8 mouse cellular contexts compared by ENCODE assay signal in the genomic region with DNA sequence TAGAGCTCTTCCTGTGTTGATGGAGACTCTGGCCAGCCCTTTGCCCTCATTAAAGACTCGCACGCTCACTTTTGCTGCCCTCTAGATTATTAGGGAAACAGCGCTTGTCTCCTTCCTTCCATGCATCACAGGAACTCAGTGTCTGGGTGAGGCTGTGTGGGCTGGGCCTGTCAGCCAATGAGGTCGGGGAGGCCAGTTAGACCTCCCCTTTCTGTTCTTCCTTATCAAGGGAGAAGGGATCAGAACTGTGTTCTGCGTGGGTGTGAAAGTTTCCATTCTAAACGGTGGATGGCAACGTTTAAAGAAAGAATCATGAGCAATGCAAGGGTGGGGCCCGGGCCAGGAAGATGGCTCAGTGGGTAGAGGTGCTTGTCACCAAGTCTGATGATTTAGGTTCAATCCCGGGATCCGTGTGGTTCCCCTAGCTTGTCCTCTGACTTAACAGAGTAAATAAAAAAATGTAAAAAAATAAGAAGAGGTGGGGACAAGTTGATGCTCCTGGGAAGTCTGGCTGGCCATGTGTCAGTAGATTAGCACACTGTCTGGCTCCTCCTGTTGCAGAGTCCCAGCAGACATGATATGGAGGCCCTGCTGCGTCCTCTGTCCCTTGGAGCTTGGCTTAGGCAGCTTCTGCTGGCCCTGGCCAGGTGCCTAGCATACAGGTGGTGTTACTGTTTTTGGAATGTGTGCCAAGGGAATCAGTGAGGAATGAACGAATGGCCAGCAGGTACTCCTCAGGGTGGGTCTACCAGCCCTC. TPM values are rescaled to one million over a fixed set of nuclear protein-coding genes. Genes with fewer than 3 reads are reported as not detected.
A peak's percentile ranks its signal among the peaks of the same experiment; 100 is the strongest.
DNase-seq lines count a peak whose midpoint lies in the region; ATAC-seq and TF ChIP-seq lines count a peak whose summit lies in the region.

No protein-coding gene starts in this region.

- H3K9ac ChIP-seq in hindbrain, embryonic 14.5 days, result no peak overlapping the region
- H3K9ac ChIP-seq in liver, embryonic 11.5 days (ENCODE audit: low read depth, low read length), result peak overlapping the region; percentile 39
- H3K9ac ChIP-seq in forebrain, embryonic 13.5 days, result no peak overlapping the region
- no peak overlapping the region for H3K9ac ChIP-seq in midbrain, embryonic 15.5 days
- no peak overlapping the region for H3K9ac ChIP-seq in hindbrain, postnatal 0 days (replicated peaks; ENCODE audit: low read length)

- H3K36me3 ChIP-seq in hindbrain, embryonic 10.5 days, result no peaks in the 10 kb centered on the region
- no peaks in the 10 kb centered on the region for H3K36me3 ChIP-seq in hindbrain, embryonic 14.5 days (replicated peaks; ENCODE audit: control insufficient read depth, insufficient read depth)
- 0 out of 2 replicates have a peak, but pooled peaks cover 2% of the 10 kb centered on the region for H3K36me3 ChIP-seq in liver, embryonic 11.5 days (ENCODE audit: control insufficient read depth, insufficient read depth, low read length)
- H3K36me3 ChIP-seq in forebrain, embryonic 13.5 days (ENCODE audit: poor library complexity, severe bottlenecking), result no peaks in the 10 kb centered on the region
- no peaks in the 10 kb centered on the region for H3K36me3 ChIP-seq in midbrain, embryonic 15.5 days (replicated peaks)
- H3K36me3 ChIP-seq in hindbrain, postnatal 0 days (ENCODE audit: insufficient read depth, low read length), result no peaks in the 10 kb centered on the region

- no peak for TF ChIP-seq CTCF in hindbrain, postnatal 0 days (IDR thresholded peaks at IDR 0.05; ENCODE audit: low read depth)

- H3K4me2 ChIP-seq in hindbrain, embryonic 14.5 days (replicated peaks), result no peak overlapping the region
- peak overlapping the region; percentile 86 for H3K4me2 ChIP-seq in liver, embryonic 11.5 days
- no peak overlapping the region for H3K4me2 ChIP-seq in forebrain, embryonic 13.5 days
- no peak overlapping the region for H3K4me2 ChIP-seq in midbrain, embryonic 15.5 days
- H3K4me2 ChIP-seq in hindbrain, postnatal 0 days (ENCODE audit: low read depth, low read length), result no peak overlapping the region

- H3K4me3 ChIP-seq in hindbrain, embryonic 10.5 days, result no peak overlapping the region
- H3K4me3 ChIP-seq in hindbrain, embryonic 14.5 days (replicated peaks; ENCODE audit: low read length), result no peak overlapping the region
- peak overlapping the region; percentile 3; the same call in 1 of the 2 replicates for H3K4me3 ChIP-seq in liver, embryonic 11.5 days (ENCODE audit: low read depth, low read length)
- H3K4me3 ChIP-seq in forebrain, embryonic 13.5 days, result no peak overlapping the region
- H3K4me3 ChIP-seq in midbrain, embryonic 15.5 days, result no peak overlapping the region
- no peak overlapping the region for H3K4me3 ChIP-seq in hindbrain, postnatal 0 days (ENCODE audit: low read length)

- no peaks in the 10 kb centered on the region for H3K9me3 ChIP-seq in hindbrain, embryonic 10.5 days
- H3K9me3 ChIP-seq in hindbrain, embryonic 14.5 days (ENCODE audit: control insufficient read depth, low read length), result no peaks in the 10 kb centered on the region
- H3K9me3 ChIP-seq in liver, embryonic 11.5 days (ENCODE audit: control insufficient read depth, low read length), result no peaks in the 10 kb centered on the region
- no peaks in the 10 kb centered on the region for H3K9me3 ChIP-seq in forebrain, embryonic 13.5 days (replicated peaks)
- no peaks in the 10 kb centered on the region for H3K9me3 ChIP-seq in midbrain, embryonic 15.5 days
- no peaks in the 10 kb centered on the region for H3K9me3 ChIP-seq in hindbrain, postnatal 0 days (ENCODE audit: low read length)

- DNase-seq in hindbrain, embryonic 10.5 days (ENCODE audit: low spot score), result peak; percentile 23
- DNase-seq in hindbrain, embryonic 14.5 days (ENCODE audit: low spot score), result no peak
- DNase-seq in adipocyte (ENCODE audit: low spot score), result peak; percentile 56
- peak; percentile 64 to 65 for DNase-seq in heart, adult 9 months (ENCODE audit: low spot score in 2 of 2)
- no peak for DNase-seq in liver, embryonic 11.5 days (ENCODE audit: low spot score)
- DNase-seq in hindbrain, postnatal 0 days (ENCODE audit: low spot score), result no peak

- H3K27me3 ChIP-seq in hindbrain, embryonic 10.5 days (ENCODE audit: insufficient read depth, poor library complexity, severe bottlenecking), result no peaks in the 10 kb centered on the region
- no peaks in the 10 kb centered on the region for H3K27me3 ChIP-seq in hindbrain, embryonic 14.5 days (ENCODE audit: control insufficient read depth, insufficient read depth, low read length)
- no peaks in the 10 kb centered on the region for H3K27me3 ChIP-seq in liver, embryonic 11.5 days (replicated peaks; ENCODE audit: control insufficient read depth, insufficient read depth, low read length)
- no peaks in the 10 kb centered on the region for H3K27me3 ChIP-seq in forebrain, embryonic 13.5 days
- no peaks in the 10 kb centered on the region for H3K27me3 ChIP-seq in midbrain, embryonic 15.5 days (replicated peaks)
- H3K27me3 ChIP-seq in hindbrain, postnatal 0 days (ENCODE audit: insufficient read depth, low read length), result no peaks in the 10 kb centered on the region

- WGBS in hindbrain, embryonic 10.5 days, result 63% methylated on average over 12 of the region's 12 CpGs
- 66% methylated on average over 12 of the region's 12 CpGs for WGBS in hindbrain, embryonic 14.5 days
- 28% methylated on average over 12 of the region's 12 CpGs for WGBS in liver, embryonic 11.5 days
- 62% methylated on average over 12 of the region's 12 CpGs for WGBS in forebrain, embryonic 13.5 days
- 68% methylated on average over 12 of the region's 12 CpGs for WGBS in midbrain, embryonic 15.5 days
- WGBS in hindbrain, postnatal 0 days, result 58% methylated on average over 12 of the region's 12 CpGs

- H3K27ac ChIP-seq in hindbrain, embryonic 10.5 days, result peak overlapping the region; percentile 35; the same call in 1 of the 2 replicates
- no peak overlapping the region for H3K27ac ChIP-seq in hindbrain, embryonic 14.5 days
- H3K27ac ChIP-seq in liver, embryonic 11.5 days (ENCODE audit: low read depth, low read length), result peak overlapping the region; percentile 89
- no peak overlapping the region for H3K27ac ChIP-seq in forebrain, embryonic 13.5 days
- H3K27ac ChIP-seq in midbrain, embryonic 15.5 days, result no peak overlapping the region
- H3K27ac ChIP-seq in hindbrain, postnatal 0 days, result no peak overlapping the region

- ATAC-seq in hindbrain, embryonic 14.5 days (ENCODE audit: low FRiP score), result no peak
- ATAC-seq in liver, embryonic 11.5 days (replicated peaks; ENCODE audit: low FRiP score), result peak; percentile 70
- no peak for ATAC-seq in forebrain, embryonic 13.5 days
- no peak for ATAC-seq in midbrain, embryonic 15.5 days (replicated peaks)
- no peak for ATAC-seq in hindbrain, postnatal 0 days

- peaks cover 45% of the 10 kb centered on the region for H3K4me1 ChIP-seq in hindbrain, embryonic 10.5 days (replicated peaks)
- H3K4me1 ChIP-seq in hindbrain, embryonic 14.5 days (replicated peaks; ENCODE audit: control insufficient read depth, insufficient read depth, low read length), result peaks cover 6% of the 10 kb centered on the region; the same call in 1 of the 2 replicates
- H3K4me1 ChIP-seq in liver, embryonic 11.5 days (replicated peaks; ENCODE audit: control insufficient read depth, insufficient read depth, low read length), result peaks cover 75% of the 10 kb centered on the region
- peaks cover 7% of the 10 kb centered on the region for H3K4me1 ChIP-seq in forebrain, embryonic 13.5 days
- H3K4me1 ChIP-seq in midbrain, embryonic 15.5 days, result 0 out of 2 replicates have a peak, but pooled peaks cover 4% of the 10 kb centered on the region
- H3K4me1 ChIP-seq in hindbrain, postnatal 0 days (ENCODE audit: insufficient read depth, low read length), result no peaks in the 10 kb centered on the region

RNA-seq across cellular contexts. Expression of gene Adcy7, which starts 26.0 kb away (rescaled TPM):
- 2.9 and 4.1 TPM in 2 replicates for polyA plus RNA-seq in hindbrain, embryonic 10.5 days (2016; fragmentation: Nextera tagmentation; extraction: Ambion mirVana)
- polyA plus RNA-seq in hindbrain, embryonic 14.5 days (2014; fragmentation: Nextera tagmentation; extraction: Ambion mirVana), result 4.9 and 6.3 TPM in 2 replicates
- 46.6 and 49.7 TPM in 2 replicates for polyA plus RNA-seq in liver, embryonic 11.5 days (2014; fragmentation: Nextera tagmentation; extraction: Ambion mirVana)
- polyA plus RNA-seq in forebrain, embryonic 13.5 days (2015; fragmentation: Nextera tagmentation; extraction: Ambion mirVana), result 1.5 TPM in 2 replicates
- 4.1 and 4.3 TPM in 2 replicates for polyA plus RNA-seq in midbrain, embryonic 15.5 days (2015; fragmentation: Nextera tagmentation; extraction: Ambion mirVana)
- total RNA-seq in hindbrain, postnatal 0 days (2014; rRNA removed), result 21.2 and 23.2 TPM in 2 replicates
- 7.6 and 8.6 TPM in 2 replicates for polyA plus RNA-seq in hindbrain, postnatal 0 days (2015; fragmentation: Nextera tagmentation; extraction: Ambion mirVana)

Comparison
In these comparisons a context has a peak if more than half of its experiments do, and no peak if none do; other contexts are left out.
1. DNase-seq: peak in hindbrain, embryonic 10.5 days (single experiment), adipocyte (single experiment) and heart, adult 9 months (2 of 2); none in hindbrain, embryonic 14.5 days (single experiment), liver, embryonic 11.5 days (single experiment) and hindbrain, postnatal 0 days (single experiment).
2. H3K27ac ChIP-seq: peak in hindbrain, embryonic 10.5 days (single experiment) and liver, embryonic 11.5 days (single experiment); none in hindbrain, embryonic 14.5 days (single experiment), forebrain, embryonic 13.5 days (single experiment), midbrain, embryonic 15.5 days (single experiment) and hindbrain, postnatal 0 days (single experiment).